Mouse (Mus musculus): ENCODE data around the gene Asb18. TPM values are rescaled to one million over a fixed set of nuclear protein-coding genes. Genes with fewer than 3 reads are reported as not detected.

The Asb18 gene
- total RNA-seq, 2 experiments from 2014 or later, result 1.5 to 2.1 TPM

DNA sequence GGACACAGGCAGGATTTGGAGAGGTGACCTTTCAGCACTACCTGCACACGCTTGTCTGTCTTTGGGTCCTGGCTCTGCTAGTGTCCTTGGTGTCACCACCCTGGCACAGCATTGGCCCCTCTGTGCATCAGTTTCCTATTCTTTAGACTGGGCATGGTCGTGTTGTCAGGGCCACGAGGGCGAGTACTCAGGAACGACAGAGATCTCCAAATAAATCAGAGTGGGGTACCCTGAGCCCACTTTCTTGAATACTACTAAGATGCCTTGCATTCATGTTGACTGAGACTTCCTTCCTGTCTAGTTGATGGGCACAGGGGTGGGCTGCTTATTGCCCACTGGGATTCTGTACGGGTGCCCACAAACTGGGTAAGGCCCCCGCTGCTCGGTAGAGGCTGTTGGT lies 37.2 kb downstream of the Asb18 start:
- intact Hi-C loops (cut with DNase I), result no loop called here
- DNase-seq (ENCODE audit: low spot score in 2 of 2), result no peak

DNA sequence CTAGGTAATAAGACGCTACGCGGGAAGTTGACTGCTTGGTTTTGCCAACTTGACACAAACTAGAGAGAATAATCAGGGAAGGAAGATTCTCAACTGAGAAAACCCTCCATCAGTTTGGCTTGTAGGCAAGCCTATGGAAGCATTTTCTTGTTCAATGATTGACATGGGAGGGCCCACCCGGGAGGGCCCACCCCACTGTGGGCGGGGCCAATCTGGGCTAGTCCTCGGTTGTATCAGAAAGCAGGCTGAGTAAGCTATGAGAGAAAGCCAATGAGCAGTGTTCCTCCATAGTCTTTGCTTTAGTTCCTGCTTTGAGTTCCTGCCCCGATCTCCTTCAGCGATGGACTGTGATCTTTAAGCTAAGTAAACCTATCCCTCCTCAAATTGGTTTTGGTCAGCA lies 38.1 kb downstream of the Asb18 start:
- no peak for DNase-seq (ENCODE audit: low spot score in 2 of 2)
- intact Hi-C loops (cut with DNase I), result no loop called here

DNA sequence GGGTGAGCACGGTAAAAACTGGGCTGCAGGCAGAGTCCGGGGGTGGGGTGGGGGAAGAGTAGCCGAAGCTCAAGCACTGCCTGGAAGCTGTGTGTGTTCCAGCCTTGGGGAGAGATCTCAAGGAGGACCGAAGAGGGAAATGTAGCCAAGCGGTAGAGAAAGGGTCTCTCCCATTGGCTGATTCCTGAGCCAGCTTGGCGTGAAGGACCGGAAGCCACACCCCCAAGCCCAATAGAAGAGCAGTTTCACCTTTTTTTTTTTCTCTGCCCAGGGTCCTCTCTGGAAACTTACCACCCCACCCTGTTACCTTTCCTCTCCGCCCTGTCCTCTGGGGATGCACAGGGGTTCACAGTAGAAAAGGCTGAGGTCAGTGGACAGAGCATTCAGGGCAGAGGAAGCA lies 39.9 kb downstream of the Asb18 start:
- intact Hi-C loops (cut with DNase I), result no loop called here
- DNase-seq (ENCODE audit: low spot score in 2 of 2), result no peak

DNA sequence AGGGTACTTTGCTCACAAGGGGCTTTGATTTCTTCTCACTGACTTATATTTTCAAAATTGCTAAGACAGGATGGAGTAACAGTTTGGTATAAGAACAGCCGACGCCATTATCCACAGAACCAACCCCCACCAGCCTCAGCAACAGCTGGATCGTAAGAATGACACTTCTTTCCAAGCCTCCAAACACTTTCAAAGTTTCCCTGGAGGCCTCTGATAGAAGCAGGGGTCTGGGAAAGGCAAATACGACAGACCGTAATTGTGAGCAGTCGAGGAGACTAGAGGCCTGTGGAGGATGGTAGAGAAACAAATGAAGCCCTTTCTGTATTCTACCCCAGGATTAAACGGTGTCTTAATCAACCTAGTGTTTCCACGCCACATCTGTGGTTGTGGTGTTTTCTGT lies 42.6 kb downstream of the Asb18 start:
- intact Hi-C loops (cut with DNase I), result no loop called here
- DNase-seq (ENCODE audit: low spot score in 2 of 2), result no peak

DNA sequence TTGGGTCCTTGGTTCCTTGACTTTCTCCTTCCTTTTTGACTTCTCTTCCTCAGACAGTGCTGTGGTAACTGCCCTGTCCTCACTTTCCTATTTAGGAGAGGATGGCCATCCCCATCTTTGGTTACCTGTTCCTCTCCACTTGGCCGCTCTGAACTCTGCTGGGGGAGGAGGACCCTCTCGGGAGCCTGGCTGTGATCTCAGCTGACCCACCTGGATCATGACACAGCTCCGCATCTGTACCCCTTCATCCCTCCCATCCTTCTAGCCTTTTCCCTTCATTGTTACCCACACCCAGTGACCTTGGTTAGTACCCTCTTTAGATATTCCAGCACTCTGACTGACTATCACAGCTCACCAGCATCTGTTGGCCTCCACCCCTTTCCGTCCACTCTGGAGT lies 44.8 kb downstream of the Asb18 start:
- intact Hi-C loops (cut with DNase I), result no loop called here
- DNase-seq (ENCODE audit: low spot score in 2 of 2), result no peak

DNA sequence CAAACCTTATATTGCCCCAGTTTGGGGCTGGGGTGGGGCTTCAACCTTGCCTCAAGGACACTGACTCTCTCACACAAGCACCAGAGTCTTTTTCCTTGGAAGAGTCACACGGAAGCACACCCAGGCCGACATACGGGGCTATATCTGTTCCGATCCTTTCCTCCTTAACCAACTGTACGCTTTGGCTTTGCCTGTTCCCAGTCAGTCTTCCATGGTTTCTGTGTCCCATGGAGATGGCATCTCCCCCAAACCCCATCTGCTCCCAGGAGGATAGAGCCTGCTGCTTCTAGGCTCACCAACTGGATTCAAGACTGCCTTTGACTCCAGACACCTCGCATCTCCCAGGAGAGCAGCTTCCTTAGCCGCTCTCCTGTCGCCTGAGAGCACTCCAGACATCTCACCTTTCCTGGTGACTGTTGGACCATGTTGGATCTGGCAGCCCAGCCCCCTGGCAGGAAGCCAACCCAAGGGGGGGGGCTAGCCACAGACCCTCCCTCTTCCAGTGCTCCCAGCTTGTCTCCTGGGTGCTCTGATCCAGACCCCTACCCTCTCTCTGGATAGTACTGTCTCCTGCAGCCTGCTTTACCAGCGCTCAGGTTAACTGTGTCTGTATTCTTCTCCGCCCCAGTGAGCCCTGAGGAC lies 45.3 kb downstream of the Asb18 start:
- no peak for DNase-seq (ENCODE audit: low spot score in 2 of 2)
- intact Hi-C loops (cut with DNase I), result no loop called here

DNA sequence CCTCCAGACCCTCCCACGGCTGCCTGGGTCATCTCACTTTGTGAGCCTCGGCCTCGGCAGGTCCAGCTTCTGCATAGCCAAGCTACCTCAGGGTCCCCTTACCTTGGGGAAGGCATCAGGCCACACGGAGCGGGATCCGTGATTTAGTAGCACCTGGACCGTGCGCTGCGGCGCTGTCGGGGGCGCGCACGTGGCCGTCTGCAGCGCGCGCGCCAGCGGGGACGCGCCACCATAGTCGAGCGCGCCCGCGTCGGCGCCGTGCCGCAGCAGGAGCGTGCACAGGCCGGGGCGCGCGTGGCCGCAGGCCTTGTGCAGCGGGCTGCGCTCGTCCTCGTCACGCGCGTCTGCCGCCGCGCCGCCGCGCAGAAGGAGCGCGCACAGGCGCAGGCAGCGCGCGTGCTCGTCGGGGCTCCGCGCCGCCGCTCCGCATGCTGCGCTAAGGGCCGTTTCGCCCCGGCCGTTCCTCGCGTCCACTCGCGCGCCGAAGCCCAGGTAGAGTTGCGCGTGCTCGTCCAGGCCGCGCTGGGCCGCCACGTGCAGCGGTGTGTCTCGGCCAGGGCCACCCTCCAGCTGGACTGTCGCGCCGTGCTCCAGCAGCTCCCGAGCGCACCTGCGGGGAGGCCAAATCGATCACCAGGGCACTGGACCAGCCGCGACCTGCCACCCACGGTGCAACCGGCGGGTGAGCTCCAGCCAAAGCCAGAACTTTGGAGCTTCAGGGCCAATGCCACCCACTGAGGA lies 46.2 kb downstream of the Asb18 start:
- intact Hi-C loops (cut with DNase I), result no loop called here
- peak; percentile 68 to 72 for DNase-seq (ENCODE audit: low spot score in 2 of 2)

DNA sequence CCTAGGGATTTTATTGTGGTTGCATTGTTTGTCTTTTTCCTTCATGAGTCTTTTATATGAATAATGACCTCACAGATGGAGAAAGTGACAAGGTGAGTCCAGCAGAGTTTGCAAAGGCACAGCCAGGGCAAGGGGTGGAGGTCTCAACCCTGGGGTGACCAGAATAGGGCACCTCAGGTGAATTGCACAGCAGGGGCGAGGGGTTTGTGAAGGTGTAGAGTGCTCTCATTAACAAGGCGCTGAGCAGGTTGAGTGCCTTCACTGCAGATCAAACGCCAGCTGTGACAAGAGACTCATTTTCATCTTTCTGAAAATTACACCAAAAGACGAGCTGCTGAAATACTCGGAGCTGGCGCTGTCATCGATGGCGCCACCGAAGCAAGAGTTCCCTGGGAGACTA lies 46.9 kb downstream of the Asb18 start:
- DNase-seq (ENCODE audit: low spot score in 2 of 2), result peak in 1 of 2 experiments; percentile 24
- intact Hi-C loops (cut with DNase I), result no loop called here

DNA sequence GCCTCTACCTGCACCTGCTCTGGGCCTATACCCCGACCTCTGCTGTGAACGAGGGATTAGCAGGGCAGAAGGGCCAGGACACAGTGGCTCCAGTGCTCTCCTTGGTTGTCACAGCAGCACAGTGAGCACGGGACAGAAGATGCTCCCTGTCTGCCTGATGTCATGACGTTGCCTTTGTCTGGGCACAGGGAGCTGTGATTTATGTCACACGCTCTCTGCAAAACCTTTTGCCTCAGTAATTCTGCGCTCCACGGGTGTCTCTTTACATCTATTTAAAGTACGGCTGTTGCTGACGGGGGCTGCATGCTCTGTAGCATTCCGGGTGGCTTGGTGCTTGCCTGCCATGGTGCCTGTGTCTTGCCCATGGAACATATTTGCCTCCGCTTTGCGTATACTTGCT lies 50.0 kb downstream of the Asb18 start:
- DNase-seq (ENCODE audit: low spot score in 2 of 2), result no peak
- intact Hi-C loops (cut with DNase I), result no loop called here

DNA sequence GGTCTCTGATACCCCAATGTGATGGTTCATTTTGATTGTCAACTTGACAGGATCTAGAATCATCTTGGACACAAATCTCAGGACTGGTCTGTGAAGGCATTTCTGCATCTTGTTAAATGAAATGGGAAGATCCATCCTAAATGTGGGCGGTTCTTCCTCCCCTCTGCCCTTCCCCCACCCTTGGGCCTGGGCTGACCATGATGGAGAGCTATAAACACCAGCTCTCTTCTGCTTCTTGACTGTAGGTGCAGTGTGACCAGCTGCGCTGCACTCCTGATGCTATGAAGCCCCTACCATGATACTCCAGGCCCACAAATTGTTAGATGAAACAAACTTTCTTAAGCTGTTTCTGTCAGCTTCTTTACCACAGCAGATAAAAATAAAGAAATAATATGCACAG lies 51.2 kb downstream of the Asb18 start:
- intact Hi-C loops (cut with DNase I), result no loop called here
- DNase-seq (ENCODE audit: low spot score in 2 of 2), result no peak

DNA sequence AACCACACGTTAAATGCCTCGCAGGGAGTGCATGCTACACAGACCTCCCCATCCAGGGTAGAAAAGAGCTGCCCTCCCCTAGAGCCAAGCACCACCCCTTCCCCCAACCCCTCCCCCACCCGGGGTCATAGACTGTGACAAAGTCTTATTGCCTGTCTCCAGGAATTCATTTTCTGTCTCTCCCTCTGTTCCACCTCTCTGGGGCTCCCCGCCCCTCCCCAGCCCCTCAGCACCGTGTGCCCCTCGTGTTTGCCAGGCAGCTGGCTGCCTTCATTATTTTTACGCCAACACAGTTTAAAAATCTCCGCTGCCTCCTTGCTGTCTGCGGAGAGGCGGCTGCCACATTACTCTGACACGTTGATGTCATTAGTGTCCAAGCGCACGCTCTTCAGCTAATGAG lies 52.4 kb downstream of the Asb18 start:
- DNase-seq (ENCODE audit: low spot score in 2 of 2), result no peak

DNA sequence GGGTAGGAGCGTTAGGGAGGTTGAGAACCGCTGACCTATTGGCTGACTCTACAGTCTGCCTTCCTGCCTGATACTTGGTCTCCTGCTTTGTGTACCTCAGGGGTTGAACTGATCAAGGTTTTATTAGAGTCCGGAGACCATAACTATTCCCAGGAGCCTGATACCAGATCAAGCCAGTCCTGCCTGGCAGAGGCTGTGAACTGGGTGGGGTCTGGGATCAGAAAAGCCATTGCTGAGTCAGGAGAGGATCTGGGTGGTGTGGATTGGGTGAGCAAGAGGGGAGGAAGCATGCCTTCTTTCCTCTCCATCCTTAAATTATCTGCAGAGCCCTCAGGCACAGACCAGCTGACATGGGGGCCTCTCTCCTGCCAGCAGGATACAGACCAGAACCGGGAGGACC lies 55.1 kb downstream of the Asb18 start:
- intact Hi-C loops (cut with DNase I), result no loop called here
- DNase-seq (ENCODE audit: low spot score in 2 of 2), result no peak

More for the DNA sequence above, 52.4 kb downstream of the Asb18 start:
- intact Hi-C loops (cut with DNase I), result no loop called here

DNA sequence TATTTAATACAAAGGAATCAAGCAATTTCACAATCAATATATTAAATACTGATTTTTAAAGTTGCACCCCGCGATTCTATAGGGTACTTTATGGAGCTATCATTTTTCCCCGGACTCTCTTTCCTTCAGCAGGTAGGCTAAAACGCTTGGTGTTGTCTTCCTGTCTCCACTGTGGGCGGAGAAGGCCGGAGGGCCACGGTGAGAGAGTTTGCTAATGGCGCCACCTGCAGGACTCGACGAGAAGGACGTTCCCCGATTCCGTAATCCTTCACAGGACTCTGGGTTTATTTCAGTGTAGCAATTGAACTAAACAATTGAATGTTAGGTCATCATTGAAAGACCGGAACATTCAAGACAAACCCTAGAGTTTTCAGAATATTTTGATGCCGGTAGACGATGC lies 71.3 kb downstream of the Asb18 start:
- peak; percentile 49 to 76 for DNase-seq (ENCODE audit: low spot score in 2 of 2)
- intact Hi-C loops (cut with DNase I), result loop anchor here (1.0 to 5.0 kb wide), 2 partner anchors 276 to 297 kb away; no protein-coding TSS in a partner anchor

DNA sequence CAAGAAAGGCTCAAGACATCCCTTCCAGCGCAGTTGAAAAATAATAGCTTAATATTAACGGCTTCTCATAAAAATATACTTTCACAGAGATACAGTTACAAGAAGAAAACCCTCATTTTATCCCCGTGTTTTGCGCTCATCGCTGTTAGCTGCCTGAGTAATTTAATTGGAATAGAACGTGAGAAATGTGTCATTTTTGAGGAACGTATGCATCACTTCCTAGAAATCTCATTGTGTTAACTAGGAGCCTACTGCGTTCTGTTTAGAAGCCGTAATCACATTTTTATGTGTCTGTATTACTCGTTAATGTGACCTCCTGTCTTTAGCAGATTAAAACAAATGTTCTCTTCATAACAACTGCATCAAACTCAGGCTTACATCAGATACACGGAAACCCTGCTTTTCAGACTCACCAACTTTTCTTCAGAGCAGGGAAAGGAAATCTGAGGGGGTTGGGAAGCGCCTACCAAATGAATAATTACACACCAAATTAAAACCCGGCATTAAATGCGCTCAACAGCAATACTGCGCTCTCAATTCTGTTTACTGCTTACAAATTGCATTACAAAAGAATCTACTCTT lies 72.0 kb downstream of the Asb18 start:
- DNase-seq (ENCODE audit: low spot score in 2 of 2), result no peak
- intact Hi-C loops (cut with DNase I), result loop anchor here (5.0 kb wide), 1 partner anchor 275 kb away; no protein-coding TSS in a partner anchor

DNA sequence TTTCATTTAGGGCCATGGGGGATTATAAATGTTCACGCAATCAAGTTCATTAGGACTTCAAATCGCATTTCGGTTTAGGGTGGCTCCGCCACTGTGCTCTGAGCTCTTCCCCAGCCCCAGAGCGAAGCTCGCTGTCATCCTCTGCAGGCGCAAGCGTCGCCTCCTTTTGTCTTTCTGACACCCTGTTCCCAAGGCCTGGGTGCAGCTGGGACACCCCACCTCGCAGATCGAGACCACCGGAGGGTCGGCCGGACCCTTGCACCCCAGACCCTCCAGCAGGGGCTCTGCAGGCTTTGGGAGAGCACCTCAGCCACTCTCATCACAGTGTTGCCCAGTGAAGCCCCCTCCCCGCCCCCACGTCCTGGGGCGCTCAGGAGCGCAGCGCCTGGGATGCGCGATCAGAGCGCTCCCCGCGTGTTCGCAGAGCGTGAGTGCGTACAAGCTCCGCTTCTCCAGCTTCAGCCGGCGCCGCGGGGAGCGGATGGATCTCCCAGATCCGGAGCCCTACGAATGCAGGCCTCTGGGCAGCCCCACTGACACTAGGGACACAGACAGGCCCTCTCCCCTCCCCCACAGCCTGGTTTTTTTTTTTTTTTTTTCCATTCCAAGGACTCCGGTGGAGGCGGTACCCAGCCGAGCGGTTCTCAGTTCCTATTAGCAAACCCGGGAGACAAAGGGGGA lies 72.6 kb downstream of the Asb18 start:
- DNase-seq (ENCODE audit: low spot score in 2 of 2), result no peak
- intact Hi-C loops (cut with DNase I), result loop anchor here (5.0 kb wide), 1 partner anchor 275 kb away; no protein-coding TSS in a partner anchor

DNA sequence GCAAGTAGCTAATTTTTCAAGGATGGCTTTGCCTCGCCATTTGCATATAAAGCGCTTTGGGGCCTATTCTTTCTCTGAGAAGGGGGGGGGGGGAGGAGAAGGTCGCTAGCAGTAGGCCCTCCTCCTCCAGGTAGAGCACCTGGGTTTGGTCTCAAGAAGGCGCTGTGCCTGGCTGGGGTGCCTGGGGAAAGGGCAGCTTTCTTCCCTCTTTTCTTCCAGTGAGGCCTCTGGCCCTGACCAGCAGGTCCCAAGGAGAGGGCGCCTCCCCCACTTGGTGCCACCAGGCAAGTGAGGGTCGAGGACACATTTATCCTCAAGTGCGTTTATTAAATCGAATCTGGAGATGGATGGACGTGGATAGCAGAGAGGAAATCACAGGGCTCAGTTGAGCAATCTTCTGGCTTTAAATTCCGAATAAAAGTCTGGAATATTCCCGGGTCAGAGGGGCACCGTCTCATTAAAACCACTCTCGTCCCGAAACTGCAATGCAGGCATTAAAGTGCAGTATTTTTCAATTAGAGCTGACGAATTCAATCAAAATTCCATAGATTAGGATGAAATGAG lies 73.4 kb downstream of the Asb18 start:
- intact Hi-C loops (cut with DNase I), result loop anchor here (5.0 kb wide), 1 partner anchor 274 kb away; no protein-coding TSS in a partner anchor

DNA sequence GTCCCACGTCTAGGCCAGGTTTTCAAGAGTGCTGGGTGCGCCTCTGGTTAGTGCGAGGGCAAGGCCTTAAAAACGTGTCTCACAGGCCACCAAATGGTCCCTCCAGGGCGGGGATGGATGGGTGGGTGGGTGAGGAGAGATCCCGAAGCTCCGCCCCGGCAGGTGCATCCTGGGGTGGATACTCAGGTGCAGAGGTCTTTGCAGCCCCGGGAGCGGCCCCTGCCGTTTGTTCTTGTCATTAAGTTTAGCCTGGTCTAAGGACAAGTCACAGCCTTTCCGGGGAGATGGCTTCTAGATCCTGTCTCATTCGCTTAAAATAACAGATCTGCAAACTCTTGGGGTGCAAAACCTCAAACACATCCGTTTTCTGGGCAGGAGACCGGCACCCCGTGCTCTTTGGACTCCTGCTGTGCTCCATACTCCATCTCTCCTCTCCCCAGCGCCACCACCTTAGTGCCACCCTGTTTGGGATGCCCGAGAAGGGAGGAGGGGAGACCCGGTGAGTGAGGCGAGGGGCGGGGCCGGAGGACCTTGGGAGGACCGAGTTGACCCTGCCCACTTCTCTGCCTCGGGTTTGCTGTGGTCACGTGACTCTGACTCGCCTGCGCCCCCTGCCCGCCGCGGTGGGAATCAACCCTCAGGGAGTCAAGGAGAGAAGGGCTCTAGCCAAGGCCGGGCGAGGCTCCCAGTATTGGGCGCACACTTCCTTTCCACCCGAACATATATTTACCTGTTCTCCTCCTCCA lies 74.3 kb downstream of the Asb18 start:
- peak; percentile 42 to 49 for DNase-seq (ENCODE audit: low spot score in 2 of 2)
- intact Hi-C loops (cut with DNase I), result loop anchor here (5.0 to 10.0 kb wide), 3 partner anchors 193 to 655 kb away; no protein-coding TSS in a partner anchor

More for the DNA sequence above, 73.4 kb downstream of the Asb18 start:
- no peak for DNase-seq (ENCODE audit: low spot score in 2 of 2)

DNA sequence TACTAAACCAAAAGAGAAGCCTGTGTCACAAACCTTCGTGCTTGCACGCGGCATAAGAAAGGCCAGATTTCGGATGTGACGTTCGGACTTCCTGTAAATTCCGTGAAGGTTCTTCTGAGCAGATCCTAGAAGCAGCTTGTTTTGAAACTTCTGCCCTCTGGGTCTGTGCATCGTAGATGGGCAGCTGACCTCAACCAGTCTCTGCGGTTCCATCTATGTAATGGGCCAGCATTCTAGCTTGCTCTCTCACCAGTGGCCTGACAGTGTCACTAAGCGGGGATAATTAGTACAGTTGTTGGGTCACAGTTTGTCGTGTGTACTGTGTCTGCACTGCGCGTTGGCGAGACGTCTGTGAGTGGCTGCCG lies 74.9 kb downstream of the Asb18 start:
- DNase-seq (ENCODE audit: low spot score in 2 of 2), result no peak
- intact Hi-C loops (cut with DNase I), result loop anchor here (5.0 to 10.0 kb wide), 2 partner anchors 192 to 655 kb away; no protein-coding TSS in a partner anchor
